ENCODE assay signal across 8 mouse cellular contexts in genomic region chr15:8445951-8446419, GRCm38 (mm10). TPM values are rescaled to one million over a fixed set of nuclear protein-coding genes. Genes with fewer than 3 reads are reported as not detected.
A peak's percentile ranks its signal among the peaks of the same experiment; 100 is the strongest.
DNase-seq lines count a peak whose midpoint lies in the region; ATAC-seq and TF ChIP-seq lines count a peak whose summit lies in the region.

No protein-coding gene starts in this region.

- H3K27me3 ChIP-seq in forebrain, embryonic 13.5 days, result no peaks in the 10 kb centered on the region
- H3K27me3 ChIP-seq in hindbrain, embryonic 13.5 days, result no peaks in the 10 kb centered on the region
- H3K27me3 ChIP-seq in liver, adult 2 months (ENCODE audit: control insufficient read depth, insufficient read depth, low read length), result no peaks in the 10 kb centered on the region
- H3K27me3 ChIP-seq in myocyte (ENCODE audit: control insufficient read depth, insufficient read depth, insufficient read length), result no peaks in the 10 kb centered on the region

- H3K4me1 ChIP-seq in forebrain, embryonic 13.5 days, result peaks cover 41% of the 10 kb centered on the region
- H3K4me1 ChIP-seq in hindbrain, embryonic 13.5 days (replicated peaks), result peaks cover 39% of the 10 kb centered on the region
- H3K4me1 ChIP-seq in liver, adult 2 months (ENCODE audit: control insufficient read depth, insufficient read depth, low read length), result peaks cover 8% of the 10 kb centered on the region; the same call in 1 of the 2 replicates

- TF ChIP-seq POLR2A in liver, adult 2 months (IDR thresholded peaks at IDR 0.05; ENCODE audit: extremely low read depth, insufficient read depth, low read length), result 0 out of 2 replicates have a peak, but pooled peaks have one; percentile 9
- TF ChIP-seq POLR2A in myocyte (IDR thresholded peaks at IDR 0.05; ENCODE audit: insufficient read length, low read depth), result peak; percentile 43

- peak overlapping the region; percentile 80 for H3K4me2 ChIP-seq in forebrain, embryonic 13.5 days
- peak overlapping the region; percentile 98 for H3K4me2 ChIP-seq in hindbrain, embryonic 13.5 days
- H3K4me2 ChIP-seq in myocyte (ENCODE audit: low read depth), result peak overlapping the region; percentile 96

- peaks cover 7% of the 10 kb centered on the region; the same call in 1 of the 2 replicates for H3K79me2 ChIP-seq in liver, adult 2 months (ENCODE audit: control insufficient read depth, insufficient read depth, low read length)
- H3K79me2 ChIP-seq in myocyte (ENCODE audit: control insufficient read depth, insufficient read depth), result peaks cover 61% of the 10 kb centered on the region

- H3K4me3 ChIP-seq in forebrain, embryonic 13.5 days, result peak overlapping the region; percentile 85
- H3K4me3 ChIP-seq in hindbrain, embryonic 13.5 days, result peak overlapping the region; percentile 94
- peak overlapping the region; percentile 65 for H3K4me3 ChIP-seq in liver, adult 2 months (ENCODE audit: insufficient read depth, low read depth, low read length)
- peak overlapping the region; percentile 70 for H3K4me3 ChIP-seq in myocyte

- H3K36me3 ChIP-seq in forebrain, embryonic 13.5 days (ENCODE audit: poor library complexity, severe bottlenecking), result no peaks in the 10 kb centered on the region
- H3K36me3 ChIP-seq in hindbrain, embryonic 13.5 days, result no peaks in the 10 kb centered on the region
- H3K36me3 ChIP-seq in liver, adult 2 months (ENCODE audit: control insufficient read depth, insufficient read depth, low read length), result no peaks in the 10 kb centered on the region
- no peaks in the 10 kb centered on the region for H3K36me3 ChIP-seq in myocyte (ENCODE audit: control insufficient read depth, insufficient read depth)

- H3ac ChIP-seq in myocyte (ENCODE audit: control insufficient read depth, insufficient read length), result peak overlapping the region; percentile 99

- no peak for TF ChIP-seq CTCF in liver, adult 2 months (IDR thresholded peaks at IDR 0.05; ENCODE audit: low read depth, low read length)

- whole genome bisulfite sequencing in forebrain, embryonic 13.5 days, result under 1% methylated on average over 19 of the region's 19 CpGs
- under 1% methylated on average over 19 of the region's 19 CpGs for WGBS in hindbrain, embryonic 13.5 days
- under 1% methylated on average over 19 of the region's 19 CpGs for WGBS in liver, adult 2 months

- ATAC-seq in forebrain, embryonic 13.5 days, result no peak
- peak; percentile 3; the same call in 1 of the 2 replicates for ATAC-seq in hindbrain, embryonic 13.5 days (ENCODE audit: low FRiP score)

- no peaks in the 10 kb centered on the region for H3K9me3 ChIP-seq in forebrain, embryonic 13.5 days (replicated peaks)
- no peaks in the 10 kb centered on the region for H3K9me3 ChIP-seq in hindbrain, embryonic 13.5 days

- peak overlapping the region; percentile 99 for H3K9ac ChIP-seq in forebrain, embryonic 13.5 days
- H3K9ac ChIP-seq in hindbrain, embryonic 13.5 days, result peak overlapping the region; percentile 98
- peak overlapping the region; percentile 51 for H3K9ac ChIP-seq in liver, adult 2 months (ENCODE audit: low read depth, low read length)

- H3K27ac ChIP-seq in forebrain, embryonic 13.5 days, result no peak overlapping the region; the same call in 1 of the 2 replicates
- peak overlapping the region; percentile 99 for H3K27ac ChIP-seq in hindbrain, embryonic 13.5 days
- peak overlapping the region; percentile 45 for H3K27ac ChIP-seq in liver, adult 2 months (replicated peaks; ENCODE audit: insufficient read depth, low read depth, low read length)

- DNase-seq in ovary, postnatal 14 days (ENCODE audit: low spot score), result peak; percentile 4
- DNase-seq in ovary, adult 18-20 months (ENCODE audit: low spot score), result no peak
- peak; percentile 33 for DNase-seq in c-Kit-positive CD71-negative TER-119-negative erythroid progenitor cells, embryonic 14.5 days (ENCODE audit: low read depth)
- DNase-seq in liver, adult 2 months (ENCODE audit: extremely low read depth, low read depth, low spot score), result peak; percentile 50
- peak; percentile 66 for DNase-seq in thymus, postnatal 14 days

TF ChIP-seq in myocyte, 11 proteins besides CTCF, POLR2A, EP300 and RAD21:
- TF ChIP-seq POLR2AphosphoS2 (IDR thresholded peaks at IDR 0.05; ENCODE audit: insufficient read length, low read depth) (peak; percentile 71), MYOG (IDR thresholded peaks at IDR 0.05; ENCODE audit: control insufficient read depth in 1 of 3, insufficient read depth in 1 of 3, insufficient read length in 2 of 3, low read depth in 2 of 3) (peak in 1 of 3 experiments; percentile 13), SRF (IDR thresholded peaks at IDR 0.05; ENCODE audit: control insufficient read depth, insufficient read length, low read depth) (no peak)
TF ChIP-seq in myocyte: peak in this region for 2.

RNA-seq across cellular contexts. Expression of gene Nipbl, which starts 1.7 kb away (rescaled TPM):
- 21.6 and 22.6 TPM in 2 replicates for polyA plus RNA-seq in forebrain, embryonic 13.5 days (2015; fragmentation: Nextera tagmentation; extraction: Ambion mirVana)
- 17.4 and 17.9 TPM in 2 replicates for polyA plus RNA-seq in hindbrain, embryonic 13.5 days (2015; fragmentation: Nextera tagmentation; extraction: Ambion mirVana)
- total RNA-seq in liver, adult 2 months (2014; rRNA removed), result 16.7 and 17.5 TPM in 2 replicates
- polyA plus RNA-seq in liver, adult 2 months (2012; rRNA removed), result 1.8 and 1.9 TPM in 2 replicates
- 6.5 TPM for polyA plus RNA-seq in myocyte (2012; fragmentation: generic; extraction: Trizol)
